Mouse (Mus musculus): ENCODE results near the gene Rpl27a. TPM values are rescaled to one million over a fixed set of nuclear protein-coding genes. Genes with fewer than 3 reads are reported as not detected.

Gene Rpl27a
- polyA plus RNA-seq, 1 experiment, result 318 TPM

GRCm38 (mm10) chr7:109527536-109527935, 8.6 kb downstream of the Rpl27a start:
- DNase-seq, result no peak
- H3K4me1 ChIP-seq (ENCODE audit: control insufficient read depth, insufficient read depth, low read length), result peaks cover 10% of the 10 kb centered on the region; the same call in 1 of the 2 replicates
- no peak overlapping the region for H3K4me3 ChIP-seq (replicated peaks; ENCODE audit: insufficient read depth, low read depth, low read length)
- H3K27me3 ChIP-seq (ENCODE audit: control insufficient read depth, insufficient read depth, low read length), result no peaks in the 10 kb centered on the region
- TF ChIP-seq POLR2A (IDR thresholded peaks at IDR 0.05; ENCODE audit: borderline replicate concordance, insufficient read depth, low read length), result no peak
- no peak for TF ChIP-seq CTCF (IDR thresholded peaks at IDR 0.05; ENCODE audit: borderline replicate concordance, insufficient read depth, low read depth, low read length)
- no peak overlapping the region for H3K27ac ChIP-seq (ENCODE audit: insufficient read depth, low read length)
- 51% methylated on average over 3 of the region's 3 CpGs for WGBS

GRCm38 (mm10) chr7:109528356-109528755, 9.4 kb downstream of the Rpl27a start:
- H3K27ac ChIP-seq (ENCODE audit: insufficient read depth, low read length), result no peak overlapping the region
- H3K4me1 ChIP-seq (ENCODE audit: control insufficient read depth, insufficient read depth, low read length), result peaks cover 15% of the 10 kb centered on the region
- H3K27me3 ChIP-seq (ENCODE audit: control insufficient read depth, insufficient read depth, low read length), result no peaks in the 10 kb centered on the region
- no peak overlapping the region for H3K4me3 ChIP-seq (replicated peaks; ENCODE audit: insufficient read depth, low read depth, low read length)
- TF ChIP-seq CTCF (IDR thresholded peaks at IDR 0.05; ENCODE audit: borderline replicate concordance, insufficient read depth, low read depth, low read length) (peak; percentile 61; the same call in 1 of the 2 replicates), POLR2A (IDR thresholded peaks at IDR 0.05; ENCODE audit: borderline replicate concordance, insufficient read depth, low read length) (no peak)
- WGBS, result 12% methylated on average over 3 of the region's 3 CpGs
- DNase-seq, result peak; percentile 56 to 59

- DNase-seq, result no peak
- WGBS, result 75% methylated on average over 2 of the region's 2 CpGs
- TF ChIP-seq POLR2A (IDR thresholded peaks at IDR 0.05; ENCODE audit: borderline replicate concordance, insufficient read depth, low read length) (no peak), CTCF (IDR thresholded peaks at IDR 0.05; ENCODE audit: borderline replicate concordance, insufficient read depth, low read depth, low read length) (no peak)
Measured at GRCm38 (mm10) chr7:109529741-109530140, 10.8 kb downstream of the Rpl27a start.

GRCm38 (mm10) chr7:109531501-109531900, 12.6 kb downstream of the Rpl27a start:
- TF ChIP-seq POLR2A (IDR thresholded peaks at IDR 0.05; ENCODE audit: borderline replicate concordance, insufficient read depth, low read length), result no peak
- no peak for TF ChIP-seq CTCF (IDR thresholded peaks at IDR 0.05; ENCODE audit: borderline replicate concordance, insufficient read depth, low read depth, low read length)
- Histone ChIP-seq H3K27me3 (ENCODE audit: control insufficient read depth, insufficient read depth, low read length) (no peaks in the 10 kb centered on the region), H3K27ac (ENCODE audit: insufficient read depth, low read length) (no peak overlapping the region), H3K4me3 (replicated peaks; ENCODE audit: insufficient read depth, low read depth, low read length) (no peak overlapping the region), H3K4me1 (ENCODE audit: control insufficient read depth, insufficient read depth, low read length) (peaks cover 23% of the 10 kb centered on the region)
- no peak for DNase-seq
- 88% methylated on average over 5 of the region's 5 CpGs for WGBS

More at GRCm38 (mm10) chr7:109529741-109530140, 10.8 kb downstream of the Rpl27a start:
- H3K27ac ChIP-seq (ENCODE audit: insufficient read depth, low read length), result no peak overlapping the region
- H3K4me1 ChIP-seq (ENCODE audit: control insufficient read depth, insufficient read depth, low read length), result peaks cover 20% of the 10 kb centered on the region
- no peaks in the 10 kb centered on the region for H3K27me3 ChIP-seq (ENCODE audit: control insufficient read depth, insufficient read depth, low read length)
- H3K4me3 ChIP-seq (replicated peaks; ENCODE audit: insufficient read depth, low read depth, low read length), result no peak overlapping the region

- WGBS, result 51% methylated on average over 3 of the region's 3 CpGs
- no peak for TF ChIP-seq CTCF (IDR thresholded peaks at IDR 0.05; ENCODE audit: borderline replicate concordance, insufficient read depth, low read depth, low read length)
- no peak for TF ChIP-seq POLR2A (IDR thresholded peaks at IDR 0.05; ENCODE audit: borderline replicate concordance, insufficient read depth, low read length)
- no peak overlapping the region for H3K4me3 ChIP-seq (replicated peaks; ENCODE audit: insufficient read depth, low read depth, low read length)
- no peaks in the 10 kb centered on the region for H3K27me3 ChIP-seq (ENCODE audit: control insufficient read depth, insufficient read depth, low read length)
- no peak for DNase-seq
- peaks cover 28% of the 10 kb centered on the region for H3K4me1 ChIP-seq (ENCODE audit: control insufficient read depth, insufficient read depth, low read length)
- no peak overlapping the region for H3K27ac ChIP-seq (ENCODE audit: insufficient read depth, low read length)
Measured at GRCm38 (mm10) chr7:109532691-109533090, 13.7 kb downstream of the Rpl27a start.

- Histone ChIP-seq H3K4me3 (replicated peaks; ENCODE audit: insufficient read depth, low read depth, low read length) (no peak overlapping the region), H3K4me1 (ENCODE audit: control insufficient read depth, insufficient read depth, low read length) (peaks cover 28% of the 10 kb centered on the region), H3K27ac (ENCODE audit: insufficient read depth, low read length) (no peak overlapping the region), H3K27me3 (ENCODE audit: control insufficient read depth, insufficient read depth, low read length) (no peaks in the 10 kb centered on the region)
- 75% methylated on average over 4 of the region's 4 CpGs for WGBS
- TF ChIP-seq POLR2A (IDR thresholded peaks at IDR 0.05; ENCODE audit: borderline replicate concordance, insufficient read depth, low read length) (no peak), CTCF (IDR thresholded peaks at IDR 0.05; ENCODE audit: borderline replicate concordance, insufficient read depth, low read depth, low read length) (no peak)
- no peak for DNase-seq
Measured at GRCm38 (mm10) chr7:109533129-109533528, 14.2 kb downstream of the Rpl27a start.

- Histone ChIP-seq H3K4me3 (replicated peaks; ENCODE audit: insufficient read depth, low read depth, low read length) (no peak overlapping the region), H3K27ac (ENCODE audit: insufficient read depth, low read length) (no peak overlapping the region; the same call in 1 of the 2 replicates), H3K4me1 (ENCODE audit: control insufficient read depth, insufficient read depth, low read length) (peaks cover 28% of the 10 kb centered on the region), H3K27me3 (ENCODE audit: control insufficient read depth, insufficient read depth, low read length) (no peaks in the 10 kb centered on the region)
- DNase-seq, result no peak
- 39% methylated on average over 4 of the region's 4 CpGs for WGBS
- TF ChIP-seq CTCF (IDR thresholded peaks at IDR 0.05; ENCODE audit: borderline replicate concordance, insufficient read depth, low read depth, low read length) (no peak), POLR2A (IDR thresholded peaks at IDR 0.05; ENCODE audit: borderline replicate concordance, insufficient read depth, low read length) (no peak)
Measured at GRCm38 (mm10) chr7:109533888-109534287, 14.9 kb downstream of the Rpl27a start.

- TF ChIP-seq POLR2A (IDR thresholded peaks at IDR 0.05; ENCODE audit: borderline replicate concordance, insufficient read depth, low read length) (no peak), CTCF (IDR thresholded peaks at IDR 0.05; ENCODE audit: borderline replicate concordance, insufficient read depth, low read depth, low read length) (no peak)
- peak in 1 of 2 experiments; percentile 28 for DNase-seq
- Histone ChIP-seq H3K4me3 (replicated peaks; ENCODE audit: insufficient read depth, low read depth, low read length) (no peak overlapping the region), H3K27me3 (ENCODE audit: control insufficient read depth, insufficient read depth, low read length) (no peaks in the 10 kb centered on the region), H3K27ac (ENCODE audit: insufficient read depth, low read length) (peak overlapping the region; percentile 61), H3K4me1 (ENCODE audit: control insufficient read depth, insufficient read depth, low read length) (peaks cover 28% of the 10 kb centered on the region)
- WGBS, result 78% methylated on average over 3 of the region's 3 CpGs
Measured at GRCm38 (mm10) chr7:109534921-109535320, 16.0 kb downstream of the Rpl27a start.

All from cerebellum, adult 2 months (tissue).